In the genomic region with DNA sequence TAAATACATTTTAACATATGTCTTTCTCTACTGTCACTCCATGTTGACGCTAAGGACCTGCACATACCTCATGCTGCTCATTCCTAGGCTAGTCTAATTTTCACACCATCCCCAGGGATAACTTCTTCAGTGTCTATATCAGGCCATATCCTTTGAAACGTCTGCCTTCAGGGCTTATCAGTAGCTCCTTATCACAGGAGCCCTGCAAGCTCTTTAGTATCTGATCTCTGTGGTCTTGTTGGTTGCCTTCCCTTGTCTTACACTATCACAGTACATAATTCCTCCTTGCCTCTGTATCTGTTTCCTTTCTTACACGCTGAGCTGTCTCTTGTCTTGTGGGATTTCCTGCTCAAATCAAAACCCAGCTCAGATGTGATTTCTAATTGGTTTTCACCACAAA, we compare ENCODE assay signal across 30 mouse cellular contexts. TPM values are rescaled to one million over a fixed set of nuclear protein-coding genes. Genes with fewer than 3 reads are reported as not detected.
"Had no signal": no experiment of that assay in that cellular context is flagged by ENCODE, and none has a peak within 500 bp of the region (broad histone marks: within the 10 kb centered on the region; RNA-seq: fewer than 3 reads in every experiment).

No protein-coding gene starts in this region.

- H3K4me3 ChIP-seq: limb, embryonic 10.5 days; limb, embryonic 12.5 days; limb, embryonic 13.5 days; limb, embryonic 15.5 days; liver, embryonic 12.5 days; liver, embryonic 13.5 days; liver, embryonic 15.5 days; lung, embryonic 15.5 days; megakaryocyte, embryonic 14.5 days; midbrain, embryonic 10.5 days; midbrain, embryonic 12.5 days; midbrain, embryonic 15.5 days; myocyte; neural tube, embryonic 12.5 days had no signal

- H3K9ac ChIP-seq: limb, embryonic 12.5 days; limb, embryonic 13.5 days; limb, embryonic 15.5 days; liver, embryonic 12.5 days; liver, embryonic 13.5 days; liver, embryonic 14.5 days; liver, embryonic 15.5 days; liver, postnatal 0 days; lung, embryonic 14.5 days; lung, embryonic 15.5 days; midbrain, embryonic 12.5 days; midbrain, embryonic 15.5 days; neural tube, embryonic 12.5 days had no signal

- DNase-seq: left cerebral cortex, postnatal 4 days; liver; liver, embryonic 13.5 days; liver, postnatal 0 days; lung, adult 18-20 months; lung, adult 2 months; lung, embryonic 14.5 days; lung, postnatal 10 days; lung, postnatal 14 days; lung, postnatal 36 days; lung, postnatal 4 days; midbrain, embryonic 14.5 days had no signal

- H3K27me3 ChIP-seq: limb, embryonic 12.5 days; limb, embryonic 15.5 days; liver, embryonic 13.5 days; lung, embryonic 15.5 days; midbrain, embryonic 12.5 days; midbrain, embryonic 15.5 days; neural tube, embryonic 12.5 days had no signal

- H3K4me1 ChIP-seq: limb, embryonic 10.5 days; limb, embryonic 12.5 days; limb, embryonic 15.5 days; lung, embryonic 15.5 days; midbrain, embryonic 10.5 days; midbrain, embryonic 12.5 days; midbrain, embryonic 15.5 days; neural tube, embryonic 12.5 days had no signal

- H3K36me3 ChIP-seq: limb, embryonic 10.5 days; limb, embryonic 12.5 days; limb, embryonic 13.5 days; limb, embryonic 15.5 days; liver, embryonic 12.5 days; liver, embryonic 13.5 days; liver, embryonic 15.5 days; lung, embryonic 15.5 days; midbrain, embryonic 10.5 days; midbrain, embryonic 12.5 days; midbrain, embryonic 15.5 days; neural tube, embryonic 12.5 days had no signal

- H3K4me2 ChIP-seq: limb, embryonic 12.5 days; limb, embryonic 13.5 days; limb, embryonic 15.5 days; liver, embryonic 11.5 days; liver, embryonic 12.5 days; liver, embryonic 13.5 days; liver, embryonic 15.5 days; lung, embryonic 14.5 days; lung, embryonic 15.5 days; midbrain, embryonic 12.5 days; midbrain, embryonic 15.5 days; neural tube, embryonic 12.5 days had no signal

- H3K27ac ChIP-seq: limb, embryonic 10.5 days; limb, embryonic 12.5 days; limb, embryonic 13.5 days; limb, embryonic 15.5 days; liver, embryonic 12.5 days; liver, embryonic 13.5 days; liver, embryonic 14.5 days; liver, embryonic 15.5 days; lung, embryonic 15.5 days; macrophage; midbrain, embryonic 10.5 days; midbrain, embryonic 12.5 days; midbrain, embryonic 15.5 days; neural tube, embryonic 12.5 days had no signal

- ATAC-seq: liver, embryonic 12.5 days; liver, postnatal 0 days; lung, postnatal 0 days; midbrain, embryonic 15.5 days; midbrain, embryonic 16.5 days had no signal

- H3K9me3 ChIP-seq: limb, embryonic 10.5 days; limb, embryonic 12.5 days; limb, embryonic 13.5 days; limb, embryonic 15.5 days; liver, embryonic 12.5 days; liver, embryonic 13.5 days; liver, embryonic 15.5 days; lung, embryonic 15.5 days; megakaryocyte, embryonic 14.5 days; midbrain, embryonic 10.5 days; midbrain, embryonic 12.5 days; midbrain, embryonic 15.5 days; neural tube, embryonic 12.5 days had no signal

RNA-seq across cellular contexts. Expression of a gene that starts 50.2 kb away (rescaled TPM):
- polyA plus RNA-seq: myocyte had no signal
